Mouse (Mus musculus): ENCODE results near the gene Kdm5a.

DNA sequence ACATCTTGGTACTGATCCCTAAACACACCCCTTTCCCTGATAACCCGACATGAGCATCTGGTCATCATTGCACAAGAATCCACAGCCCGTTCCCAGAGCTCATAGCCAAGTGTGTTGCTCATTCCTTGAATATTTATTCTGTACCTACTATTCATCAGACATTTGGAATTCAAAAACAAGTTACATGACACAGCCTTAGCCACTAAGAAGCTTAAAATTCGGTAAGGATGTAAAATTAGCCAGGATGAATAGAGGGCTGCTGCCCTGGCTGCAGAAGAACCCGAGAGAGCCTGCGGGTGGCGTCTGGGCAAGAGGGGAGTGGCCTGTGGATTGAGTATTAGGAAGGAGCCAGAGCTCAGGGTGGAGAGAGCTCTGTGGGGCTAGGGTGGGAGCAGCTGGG, 118.8 kb downstream of the Kdm5a start:
- no peak for TF ChIP-seq GATA1 (IDR thresholded peaks at IDR 0.05; ENCODE audit: borderline replicate concordance, low read length)
- TF ChIP-seq FLI1 (IDR thresholded peaks at IDR 0.05; ENCODE audit: low read length), result no peak

All from megakaryocyte, embryonic 14.5 days (primary cell).